Mouse (Mus musculus) right cerebral cortex, postnatal 4 days (tissue): ENCODE measurements around the gene Banf1.
A peak's percentile ranks its signal among the peaks of the same experiment; 100 is the strongest.
"Not testable (repeated sequence)": the region's sequence is repeated elsewhere in the genome, so short reads cannot be mapped to it uniquely, and the experiment has no call there.

ENCODE experiments used
- DNase-seq: peaks from one replicate; pipeline ENCODE4 v3.0.0-alpha.2; 2022

Banf1 gene

DNA sequence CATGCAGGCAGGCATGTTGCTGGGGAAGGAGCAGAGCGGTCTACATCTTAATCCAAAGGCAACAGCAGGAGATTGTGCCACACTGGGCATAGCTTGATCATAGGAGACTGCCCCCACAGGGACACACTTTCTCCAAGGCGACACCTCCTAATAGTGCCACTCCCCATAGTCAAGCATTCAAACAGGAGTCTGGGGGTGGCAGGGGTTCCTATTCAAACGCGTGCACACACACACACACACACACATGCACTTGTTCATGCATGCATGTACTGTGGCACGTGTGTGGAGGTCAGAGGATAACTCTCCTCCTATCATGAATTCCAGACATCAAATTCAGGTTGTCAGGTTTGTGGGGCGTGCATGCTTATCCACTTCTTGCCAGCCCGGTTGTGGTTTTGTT is 5.8 kb upstream of the Banf1 start:
- DNase-seq, result no peak

DNA sequence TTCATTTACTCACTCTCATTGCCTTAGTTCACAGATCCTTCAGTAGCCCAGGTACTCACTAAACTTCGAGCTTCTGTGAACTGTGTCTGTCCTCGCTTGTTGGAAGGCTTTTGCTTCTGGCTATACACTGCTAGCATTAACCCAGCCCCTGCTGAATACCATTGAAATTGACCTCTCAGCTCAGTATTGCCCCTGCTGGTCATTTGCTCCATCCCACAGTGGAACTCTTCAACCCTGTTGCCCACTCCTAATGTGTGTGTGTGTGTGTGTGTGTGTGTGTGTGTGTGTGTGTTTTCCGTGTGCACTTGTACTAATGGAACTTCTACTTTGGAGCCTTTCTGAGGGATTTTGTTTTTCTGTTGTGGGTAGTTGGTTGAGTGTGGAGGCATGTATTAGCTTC is 4.0 kb upstream of the Banf1 start:
- no peak for DNase-seq

DNA sequence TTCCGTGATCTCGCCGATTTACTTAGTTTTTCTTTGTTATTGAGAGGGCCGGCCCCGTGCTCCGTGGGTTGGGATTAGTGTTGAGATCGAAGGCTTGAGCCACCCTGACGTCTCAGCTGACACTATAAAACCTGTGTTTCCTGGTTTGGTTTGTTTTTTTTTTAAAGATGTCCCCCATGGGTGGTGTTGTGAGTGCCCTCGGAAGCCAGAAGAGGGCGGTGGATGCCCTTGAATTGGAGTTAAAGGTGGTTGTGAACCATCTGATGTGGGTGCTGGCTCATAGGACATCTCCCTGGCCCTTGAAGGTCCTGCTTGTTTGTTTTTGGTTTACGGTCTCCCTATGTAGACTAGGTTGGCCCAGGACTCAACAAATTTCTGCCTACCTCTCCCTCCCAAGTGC is 487 bp upstream of the Banf1 start:
- DNase-seq, result no peak

DNA sequence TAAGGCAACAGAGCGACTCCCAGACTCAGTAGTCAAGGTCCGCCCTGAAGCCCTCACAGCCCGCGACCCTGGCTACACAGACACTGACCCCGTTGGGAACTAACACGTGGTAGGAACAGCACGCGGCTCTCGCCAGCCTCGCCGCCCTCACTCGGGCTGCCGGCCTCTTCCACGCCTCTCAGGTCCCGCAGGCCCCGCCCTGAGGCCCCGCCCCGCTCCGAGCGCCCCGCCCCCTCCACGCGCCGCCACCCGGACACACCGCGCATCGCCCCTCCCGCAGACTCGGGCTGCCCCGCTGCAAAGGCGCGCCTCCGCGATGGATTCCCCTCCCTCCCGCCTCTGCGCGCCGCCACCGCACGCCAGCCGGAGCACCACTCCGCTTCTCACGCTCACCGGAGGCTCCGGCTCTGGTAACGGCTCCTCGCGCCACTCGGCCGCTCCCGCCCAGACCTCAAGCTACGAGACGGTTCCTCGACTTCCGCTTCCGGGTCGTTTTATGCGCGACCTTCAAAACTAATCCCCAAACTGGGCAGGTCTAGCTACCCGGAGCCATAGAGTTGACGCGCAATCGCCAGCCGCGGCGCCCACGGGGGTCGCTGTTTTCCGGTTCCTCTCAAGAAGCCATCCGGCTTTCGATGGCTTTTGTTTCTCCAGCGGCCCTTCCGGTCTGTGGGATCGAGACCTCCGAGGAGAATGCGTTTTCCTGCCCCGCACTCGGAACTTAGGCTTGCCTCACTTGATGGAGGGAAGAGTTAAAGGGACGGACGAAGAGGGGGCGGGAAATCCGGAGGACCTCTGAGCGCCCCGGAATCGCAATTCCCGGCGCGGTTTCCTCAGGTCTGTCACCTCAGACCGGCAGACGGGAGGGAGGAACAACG is 554 bp downstream of the Banf1 start, which contains the start of gene Eif1ad:
Gene Eif1ad, plus strand, starts transcription at position 567 of the 878 bp plus-strand sequence.
- peak; percentile 93 for DNase-seq

DNA sequence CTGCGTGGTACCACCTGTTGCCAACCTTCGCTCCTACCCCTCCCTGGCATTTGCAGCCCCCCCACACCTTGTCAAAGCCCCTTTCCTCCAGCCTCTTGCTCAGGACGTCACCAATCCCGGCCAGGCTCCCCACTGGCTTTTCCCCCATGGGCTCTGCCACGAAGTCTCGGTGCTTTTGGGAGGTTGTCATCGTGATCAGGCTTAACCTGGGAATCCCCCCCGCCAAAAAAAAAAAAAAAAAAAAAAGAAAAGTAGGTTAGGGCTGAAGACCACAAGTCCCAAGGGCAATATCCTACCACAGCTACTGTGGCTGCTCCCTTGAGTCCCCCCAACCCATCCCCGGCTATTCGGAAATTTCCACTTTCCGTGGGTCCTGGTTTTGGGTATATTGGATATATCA is 1.2 kb downstream of the Banf1 start:
- no peak for DNase-seq

DNA sequence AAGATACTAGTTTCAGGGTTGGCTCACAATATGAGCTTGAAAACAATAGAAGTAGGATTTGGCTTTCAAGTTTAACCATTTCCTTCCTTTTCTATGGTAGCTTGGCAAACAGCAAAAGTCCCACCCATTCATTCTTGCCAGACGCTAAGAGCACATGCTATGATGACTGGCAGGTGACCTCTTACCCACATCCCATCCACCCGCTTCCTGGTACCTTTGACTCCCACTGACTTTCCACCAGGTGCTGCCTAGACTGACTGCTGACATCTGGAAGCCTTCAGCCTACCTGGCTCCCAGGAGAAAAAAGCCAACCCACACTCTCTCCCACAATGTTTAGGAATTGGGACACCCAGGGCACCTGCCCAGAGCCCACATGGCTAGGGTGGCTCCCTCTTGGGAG is 2.8 kb downstream of the Banf1 start:
- DNase-seq, result no peak

DNA sequence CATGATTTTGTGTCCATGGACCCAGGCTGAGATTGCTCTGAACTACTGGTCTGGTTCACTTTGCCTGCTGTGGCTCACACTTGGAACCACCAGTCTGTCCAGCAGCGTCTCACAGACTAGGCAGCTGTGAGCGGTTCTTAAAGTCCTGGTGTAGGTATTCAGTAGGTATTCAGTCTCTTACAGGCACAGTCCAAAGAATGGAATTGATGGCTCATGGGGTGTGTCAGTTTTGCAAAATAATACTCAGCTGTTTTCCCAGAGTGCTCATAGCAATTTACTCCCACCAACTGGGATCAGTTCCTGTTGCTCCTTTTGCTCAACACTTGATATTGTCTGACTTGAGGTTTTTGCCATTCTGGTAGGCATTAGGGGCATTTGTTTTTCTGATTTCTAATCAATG is 4.8 kb downstream of the Banf1 start:
- DNase-seq, result no peak

DNA sequence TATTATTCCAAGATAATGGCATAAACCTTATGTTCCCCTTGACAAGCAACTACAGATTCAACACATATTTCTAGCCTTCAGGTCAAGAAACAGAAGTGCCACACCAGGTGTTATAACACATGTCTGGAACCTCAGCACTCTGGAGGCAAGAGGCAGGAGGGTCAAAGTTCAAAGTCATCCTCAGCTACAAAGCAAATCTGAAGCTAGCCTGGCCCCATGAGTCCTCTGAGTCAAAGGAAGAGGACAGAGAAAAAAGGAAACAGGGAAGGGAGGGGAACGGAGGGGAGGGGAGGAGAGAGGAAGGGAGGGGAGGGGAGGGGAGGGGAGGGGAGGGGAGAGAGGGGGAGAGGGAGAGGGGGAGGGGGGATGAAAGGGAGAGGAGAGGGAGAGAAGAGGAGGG is 10.9 kb downstream of the Banf1 start:
- DNase-seq, result no peak

DNA sequence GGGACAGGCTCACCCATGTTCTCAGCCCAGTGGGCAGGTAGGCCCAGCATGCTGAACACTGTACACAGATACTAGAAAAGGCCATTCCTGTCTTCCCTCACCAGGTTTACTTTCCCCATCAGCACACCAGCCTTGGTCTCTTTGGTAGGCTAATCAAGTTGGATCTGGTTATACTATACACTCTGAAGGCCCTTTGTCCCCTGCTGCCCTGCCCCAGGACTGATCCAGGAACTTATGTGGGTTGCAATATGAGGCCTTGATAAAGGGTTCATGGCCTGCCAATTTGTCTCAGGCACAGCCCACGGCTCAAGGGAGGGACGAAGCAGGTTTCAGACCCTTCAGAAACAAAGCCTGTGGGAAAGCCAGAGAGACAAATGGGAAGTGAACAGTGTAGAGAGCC is 13.4 kb downstream of the Banf1 start:
- DNase-seq, result no peak

DNA sequence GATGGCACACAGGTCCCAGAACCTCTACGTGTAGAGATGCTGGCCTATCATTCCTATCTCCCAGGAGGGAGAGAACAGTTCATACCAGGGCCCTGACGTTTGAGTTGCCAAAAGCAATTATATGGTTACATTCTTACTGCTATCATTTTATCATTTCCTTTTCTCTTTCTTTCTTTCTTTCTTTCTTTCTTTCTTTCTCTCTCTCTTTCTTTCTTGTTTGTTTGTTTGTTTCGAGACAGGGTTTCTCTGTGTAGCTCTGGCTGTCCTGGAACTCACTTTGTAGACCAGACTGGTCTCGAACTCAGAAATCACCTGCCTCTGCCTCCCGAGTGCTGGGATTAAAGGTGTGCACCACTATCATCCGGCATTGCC is 17.5 kb downstream of the Banf1 start, which contains the start of gene Cst6:
Gene Cst6, minus strand, starts transcription at position 73 of the 372 bp plus-strand sequence.
- not testable (repeated sequence) for DNase-seq

DNA sequence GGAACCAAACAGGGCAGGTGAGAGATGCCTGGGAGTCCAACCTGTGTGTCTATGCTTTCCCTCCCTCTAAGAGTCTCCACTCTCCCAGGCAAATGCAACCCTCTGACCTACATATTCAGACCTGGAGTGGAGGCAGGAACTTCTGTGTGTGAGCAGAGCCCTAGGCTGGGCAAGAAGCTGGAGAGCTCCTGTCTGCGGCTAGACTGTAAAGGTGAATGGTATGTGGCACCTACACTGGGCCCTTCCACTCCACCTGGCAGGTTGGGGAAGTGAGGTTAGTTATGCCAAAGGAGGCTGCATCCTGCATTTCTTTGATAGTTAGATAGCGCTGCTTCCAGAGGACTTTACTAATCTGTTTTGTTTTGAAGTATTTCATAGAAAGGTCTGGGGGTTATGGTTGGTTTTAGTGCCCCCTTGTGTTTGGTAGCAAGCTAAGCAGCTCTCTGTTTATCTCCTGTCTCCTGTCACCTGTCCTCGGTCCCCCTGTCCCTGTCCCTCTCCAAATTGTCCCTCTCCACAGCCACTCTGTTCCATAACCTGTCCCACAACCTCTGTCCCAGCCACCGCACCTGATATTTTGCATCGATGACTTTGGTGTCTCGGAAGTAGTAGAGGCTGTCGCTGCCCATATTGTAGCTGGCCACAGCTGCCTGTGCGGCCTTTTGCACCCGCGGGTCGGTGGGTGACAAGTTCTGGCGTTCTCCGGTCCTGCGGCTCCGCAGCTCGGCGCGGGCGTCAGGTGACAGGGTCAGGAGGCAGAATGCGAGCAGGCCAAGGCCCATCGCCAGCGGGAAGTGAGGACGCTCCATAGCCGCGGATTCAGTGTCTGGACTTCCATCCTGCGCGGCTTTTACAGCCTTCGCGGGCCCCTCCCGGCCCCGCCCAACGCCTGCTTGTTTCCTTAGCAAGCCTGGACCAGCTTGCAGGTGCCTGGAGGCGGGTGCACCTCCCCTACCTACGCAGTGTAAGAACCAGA is 18.2 kb downstream of the Banf1 start:
- DNase-seq, result peak; percentile 18

DNA sequence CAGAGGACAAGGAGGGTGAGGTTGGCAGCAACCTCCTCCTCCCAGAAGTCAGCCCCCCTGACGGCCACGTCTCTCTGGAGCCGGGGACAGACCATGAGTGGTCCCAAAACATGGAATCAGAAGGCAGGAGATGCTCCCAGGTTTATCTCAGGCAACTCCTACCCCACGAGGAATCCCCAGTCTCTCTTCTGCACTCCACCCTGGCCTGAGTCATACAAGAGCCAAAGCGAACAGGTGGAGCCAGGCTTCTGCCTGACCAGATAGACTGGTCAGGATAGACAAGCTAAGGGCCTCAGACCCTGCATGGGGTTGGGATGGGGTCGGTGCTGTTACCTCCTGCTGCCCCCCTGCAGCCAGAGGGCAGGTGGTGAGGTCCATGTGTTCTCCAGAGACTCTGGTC is 18.9 kb downstream of the Banf1 start:
- no peak for DNase-seq

DNA sequence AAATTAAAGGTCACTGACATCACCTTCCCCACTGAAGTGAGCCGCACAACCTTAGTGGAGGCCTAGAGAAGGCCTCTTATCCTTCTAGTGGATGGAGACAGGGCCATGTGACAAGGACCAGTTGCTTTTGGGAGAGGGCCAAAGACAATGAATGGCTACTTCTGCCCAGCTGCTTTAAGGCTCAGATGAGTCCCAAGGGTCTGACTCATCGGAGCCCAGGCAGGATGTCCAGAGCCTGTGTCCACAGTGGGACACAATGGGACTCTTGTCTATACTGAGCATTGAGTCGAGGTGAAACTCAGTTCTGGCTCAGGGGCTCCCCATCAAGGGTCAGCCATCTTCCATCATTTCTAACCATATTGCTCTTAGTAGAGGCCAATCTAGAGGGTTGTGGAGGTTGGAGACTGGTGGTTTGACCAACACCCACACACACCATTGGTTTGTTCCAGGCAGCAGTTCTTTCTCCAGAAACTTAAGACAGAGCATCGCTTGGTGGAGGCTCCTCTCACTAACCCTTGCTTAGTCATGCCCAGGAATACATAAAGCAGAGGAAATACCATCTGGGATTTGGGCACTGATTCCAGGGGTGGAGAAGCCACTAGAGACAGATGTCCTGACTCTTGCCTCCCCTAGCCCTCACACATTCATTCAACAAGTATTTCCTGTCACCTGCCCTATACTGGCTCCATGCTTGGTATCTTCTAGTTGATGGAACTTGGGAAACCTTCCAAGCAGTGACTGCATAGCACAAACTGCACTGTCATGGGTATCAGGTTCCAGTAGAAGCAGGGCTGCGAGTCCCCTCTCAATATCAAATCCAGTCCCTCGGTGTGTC is 21.5 kb downstream of the Banf1 start:
- no peak for DNase-seq

DNA sequence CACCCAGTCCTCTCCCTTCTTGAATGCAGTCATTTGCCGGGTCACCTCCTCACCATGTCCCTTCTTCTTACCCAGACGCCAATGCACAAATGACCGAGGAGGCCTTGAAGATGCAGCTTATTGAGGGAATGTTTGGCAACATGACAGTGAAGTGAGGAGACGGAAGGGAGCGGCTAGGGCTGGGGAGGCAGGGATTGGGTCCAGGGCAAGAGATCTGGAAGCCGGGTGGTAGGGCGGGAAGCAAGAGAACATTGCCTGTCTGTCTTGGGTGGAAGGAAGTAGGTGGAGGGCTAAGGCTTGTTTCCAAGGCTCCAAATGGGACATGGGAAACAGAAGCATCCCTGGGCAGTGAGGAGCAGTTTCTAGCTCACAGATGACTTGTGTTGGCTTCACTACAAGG is 25.6 kb downstream of the Banf1 start:
- no peak for DNase-seq

DNA sequence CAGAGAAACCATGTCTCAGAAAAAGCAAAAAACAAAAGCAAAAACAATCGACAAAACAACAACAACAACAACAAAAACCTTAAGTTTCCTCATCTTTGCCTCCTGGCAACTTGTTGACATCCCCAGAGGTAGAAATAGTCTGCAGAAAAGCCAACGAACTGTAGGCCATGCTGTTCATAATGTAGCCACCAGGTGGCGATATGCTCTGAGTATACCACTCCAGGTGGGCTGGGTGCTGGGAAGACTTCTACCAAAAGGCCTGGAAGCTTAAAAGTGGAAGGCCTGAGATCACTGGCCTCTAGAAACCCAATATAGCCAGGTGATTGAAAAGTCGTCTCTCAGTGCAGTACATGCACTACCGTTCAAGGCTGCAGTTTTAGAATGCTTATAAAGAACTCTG is 29.0 kb downstream of the Banf1 start:
- DNase-seq, result peak; percentile 74

DNA sequence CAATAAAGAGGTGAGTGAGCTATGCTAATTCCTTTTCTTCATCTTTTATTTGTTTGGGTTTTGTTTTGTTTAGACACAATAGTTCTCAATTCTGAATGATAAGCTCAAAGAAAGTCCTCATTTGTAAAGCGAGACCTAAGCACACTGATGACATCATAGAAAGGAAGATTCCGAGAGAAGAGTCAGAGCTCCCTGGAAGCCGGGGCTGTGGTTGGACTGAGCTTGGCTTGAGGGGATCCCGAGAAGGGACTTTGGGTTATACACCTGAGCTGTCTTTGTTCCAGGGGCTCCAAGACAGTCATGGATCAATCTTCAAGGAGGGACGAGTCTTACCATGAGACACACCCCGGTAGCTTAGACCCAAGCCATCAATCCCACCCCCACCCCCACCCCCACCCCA is 31.5 kb downstream of the Banf1 start, which contains the start of gene Catsper1:
Gene Catsper1, plus strand, starts transcription at position 301 of the 400 bp plus-strand sequence.
- DNase-seq, result no peak

DNA sequence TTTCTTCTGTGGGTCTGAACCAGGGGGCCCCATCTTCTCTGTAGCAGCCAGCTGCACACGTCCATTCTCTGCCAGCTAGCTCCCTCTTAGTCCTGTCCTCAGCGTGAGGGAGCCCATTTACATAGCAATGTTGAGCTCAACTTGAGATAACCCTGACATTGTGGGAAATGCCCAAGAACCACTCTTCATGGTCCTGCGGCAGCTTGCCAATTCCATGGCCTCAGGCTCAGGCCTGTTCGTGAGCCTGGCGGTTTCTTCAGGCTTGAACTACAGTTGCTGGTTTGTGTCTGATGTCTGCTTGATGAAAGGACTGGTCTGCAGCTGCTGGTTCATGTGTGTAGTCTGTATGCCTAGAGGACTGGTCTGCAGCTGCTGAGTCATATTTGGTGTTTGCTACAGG is 32.2 kb downstream of the Banf1 start:
- no peak for DNase-seq

DNA sequence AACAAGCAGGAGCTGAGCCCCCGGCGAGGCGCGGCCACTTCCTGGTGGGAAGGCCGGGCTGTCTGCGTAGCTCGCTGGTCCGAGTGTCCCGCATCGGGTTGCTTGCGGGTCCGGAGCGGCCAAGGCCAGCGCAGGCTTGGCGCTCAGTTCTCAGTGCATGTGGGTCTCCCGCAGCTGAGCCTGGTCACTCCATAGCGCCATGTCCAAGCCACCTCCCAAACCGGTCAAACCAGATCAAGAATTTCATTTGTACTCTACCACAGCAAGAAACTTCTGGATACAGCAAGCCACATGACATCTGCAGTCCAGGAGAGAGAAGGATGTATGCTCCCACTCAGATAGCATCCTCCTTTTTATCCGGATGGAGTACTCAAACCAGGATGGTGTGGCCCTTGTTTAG is 39.0 kb downstream of the Banf1 start:
- no peak for DNase-seq

DNA sequence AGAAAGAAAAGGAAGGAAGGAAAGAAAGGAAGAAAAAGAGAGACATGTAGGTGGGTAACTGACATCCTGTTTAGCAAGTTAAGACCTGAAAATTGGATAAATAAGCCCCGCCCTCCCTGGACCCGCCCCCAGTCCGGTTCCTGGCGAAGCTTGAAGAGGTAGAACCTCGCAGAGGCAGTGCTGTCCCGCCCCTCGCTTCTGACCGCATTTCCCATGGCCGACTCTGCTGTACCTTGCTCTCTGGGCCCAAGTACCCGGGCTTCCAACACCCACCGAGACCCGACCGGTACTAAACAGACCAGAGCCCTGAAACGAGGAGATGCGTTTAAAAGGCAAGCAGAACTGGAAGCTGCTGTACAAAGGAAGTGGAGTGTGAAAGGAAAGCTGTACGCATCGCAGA is 43.2 kb downstream of the Banf1 start:
- DNase-seq, result no peak
